Mouse (Mus musculus): ENCODE results near the gene Tnnt3. TPM values are rescaled to one million over a fixed set of nuclear protein-coding genes. Genes with fewer than 3 reads are reported as not detected.

Tnnt3 gene
- total RNA-seq, 2 experiments from 2014 or later, result 0.98 to 10.9 TPM

GRCm38 (mm10) chr7:142542771-142543303 is 44.2 kb downstream of the Tnnt3 start:
- DNase-seq, result no peak

DNA sequence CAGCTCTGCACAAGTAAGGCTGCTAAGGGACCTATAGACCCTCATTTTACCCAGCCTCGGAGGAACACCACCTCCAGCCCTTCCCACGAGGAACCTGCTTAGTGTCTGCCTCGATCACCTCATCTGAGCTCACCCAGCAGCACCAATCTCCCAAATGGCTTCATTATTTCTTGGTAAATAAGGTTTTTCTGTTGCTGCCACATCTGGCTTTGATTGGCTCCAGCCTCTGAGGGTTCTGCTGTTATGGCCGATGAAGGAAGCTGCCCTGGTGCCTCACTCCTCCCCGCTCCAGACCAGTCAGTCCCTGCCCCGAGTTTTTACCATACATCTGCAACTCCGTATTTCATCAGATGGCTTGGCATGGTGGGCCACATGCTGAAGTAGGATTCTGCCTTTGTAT is 47.3 kb downstream of the Tnnt3 start:
- DNase-seq, result no peak

- DNase-seq, result no peak
Measured at GRCm38 (mm10) chr7:142547874-142548273, 49.2 kb downstream of the Tnnt3 start.

DNA sequence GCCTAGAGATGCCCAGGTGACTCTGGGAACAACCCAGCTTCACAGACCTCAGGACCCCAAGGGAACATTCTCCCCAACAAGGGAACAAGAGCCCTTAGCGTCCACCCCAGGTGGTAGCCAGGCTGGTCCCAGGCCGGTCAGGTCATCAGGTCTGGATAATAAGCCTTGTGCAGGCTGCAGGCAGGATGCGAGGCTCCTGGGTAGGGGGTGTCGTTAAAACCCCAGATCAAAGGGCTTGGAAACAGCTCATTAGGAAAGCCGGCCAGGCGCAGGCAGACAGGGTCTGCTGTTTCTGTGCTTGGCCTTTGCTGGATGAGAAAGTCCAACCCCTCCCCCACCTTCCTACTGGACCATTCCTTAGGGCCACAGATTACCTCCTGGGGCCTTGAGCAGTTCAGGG is 50.1 kb downstream of the Tnnt3 start:
- DNase-seq, result no peak

- DNase-seq, result peak; percentile 79
Measured at GRCm38 (mm10) chr7:142549941-142550763, 51.5 kb downstream of the Tnnt3 start.

DNA sequence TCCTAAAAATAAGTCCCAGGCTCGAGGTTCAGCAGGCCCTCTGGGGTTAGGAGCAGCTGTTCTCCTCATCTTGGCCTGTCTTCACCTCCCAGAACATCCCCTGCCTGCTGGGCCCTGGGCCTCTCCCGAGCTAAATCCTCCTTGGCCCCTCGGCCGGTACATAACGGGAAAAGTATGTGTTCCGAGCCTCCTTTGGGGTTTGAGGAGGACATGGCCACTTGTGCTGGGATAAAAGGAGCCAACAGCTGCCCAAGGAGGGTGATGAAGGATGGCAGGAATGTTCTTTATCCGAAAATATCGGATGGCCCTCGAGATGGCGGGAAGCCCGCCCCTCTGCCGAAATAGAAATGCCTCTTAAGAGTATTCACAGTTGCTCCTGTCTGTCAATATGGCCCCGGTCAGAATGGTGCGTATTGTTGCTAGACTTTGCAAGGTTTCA is 52.3 kb downstream of the Tnnt3 start:
- peak; percentile 48 for DNase-seq

DNA sequence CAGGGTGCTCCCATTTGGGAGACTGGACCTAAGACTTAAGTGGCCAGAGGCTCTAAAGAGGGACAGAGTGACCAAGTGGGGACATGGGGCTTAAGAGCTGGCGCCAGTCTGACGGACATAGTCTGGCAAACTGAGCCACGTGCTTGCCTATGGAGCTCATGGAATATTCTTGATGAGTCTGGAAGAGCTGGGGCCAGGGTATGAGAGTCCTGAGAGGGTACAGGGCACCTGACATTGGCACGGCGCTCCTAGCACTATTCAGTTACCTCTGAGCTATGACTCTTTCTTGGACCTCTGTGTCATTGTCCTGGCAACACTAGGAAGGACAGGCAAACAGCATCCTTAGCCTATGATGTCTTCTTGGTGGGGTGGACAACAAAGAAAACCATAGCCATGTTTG is 53.1 kb downstream of the Tnnt3 start:
- no peak for DNase-seq

DNA sequence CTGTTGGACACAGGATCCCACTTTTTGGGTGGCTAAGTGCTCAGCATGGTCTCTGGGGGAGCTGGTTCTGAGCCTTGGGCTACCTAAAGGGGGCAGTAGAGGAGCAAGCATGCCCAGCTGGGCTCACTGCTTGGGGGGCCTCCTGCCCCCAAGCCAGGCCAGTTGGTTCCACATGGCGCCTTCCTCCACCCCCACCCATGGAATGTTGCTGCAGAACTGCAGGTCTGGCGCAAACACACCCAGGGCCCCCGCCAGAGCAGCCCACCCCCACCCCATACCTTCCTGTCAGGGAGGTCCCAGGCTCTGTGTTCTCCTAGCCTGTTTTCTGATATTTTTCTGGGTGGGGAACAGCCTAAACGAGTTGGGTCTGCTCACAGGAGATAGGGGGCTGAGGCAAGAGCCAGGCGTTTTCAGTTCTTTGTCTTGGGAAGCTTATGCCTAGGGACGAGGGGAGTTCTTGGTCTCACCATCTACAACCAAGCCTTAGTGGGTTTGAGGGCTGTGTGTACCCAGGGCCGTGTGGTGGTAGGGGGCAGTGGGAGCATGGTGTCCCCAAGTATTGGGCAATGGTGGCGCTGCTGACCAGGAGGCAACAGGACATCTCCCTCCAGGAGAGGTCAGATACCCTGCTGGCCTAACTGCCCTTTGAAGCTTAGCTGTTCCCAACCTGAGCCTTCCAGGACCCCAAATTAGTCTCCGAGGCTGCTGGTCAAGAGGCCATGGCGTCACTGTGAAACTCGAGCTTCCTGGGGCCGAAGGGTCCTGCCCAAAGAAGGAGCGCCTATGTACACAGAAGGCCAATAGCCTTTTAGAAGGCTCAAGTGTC is 54.2 kb downstream of the Tnnt3 start:
- no peak for DNase-seq

- DNase-seq, result no peak
Measured at GRCm38 (mm10) chr7:142553417-142554335, 55.0 kb downstream of the Tnnt3 start.

GRCm38 (mm10) chr7:142554625-142555024 is 56.0 kb downstream of the Tnnt3 start:
- no peak for DNase-seq

DNA sequence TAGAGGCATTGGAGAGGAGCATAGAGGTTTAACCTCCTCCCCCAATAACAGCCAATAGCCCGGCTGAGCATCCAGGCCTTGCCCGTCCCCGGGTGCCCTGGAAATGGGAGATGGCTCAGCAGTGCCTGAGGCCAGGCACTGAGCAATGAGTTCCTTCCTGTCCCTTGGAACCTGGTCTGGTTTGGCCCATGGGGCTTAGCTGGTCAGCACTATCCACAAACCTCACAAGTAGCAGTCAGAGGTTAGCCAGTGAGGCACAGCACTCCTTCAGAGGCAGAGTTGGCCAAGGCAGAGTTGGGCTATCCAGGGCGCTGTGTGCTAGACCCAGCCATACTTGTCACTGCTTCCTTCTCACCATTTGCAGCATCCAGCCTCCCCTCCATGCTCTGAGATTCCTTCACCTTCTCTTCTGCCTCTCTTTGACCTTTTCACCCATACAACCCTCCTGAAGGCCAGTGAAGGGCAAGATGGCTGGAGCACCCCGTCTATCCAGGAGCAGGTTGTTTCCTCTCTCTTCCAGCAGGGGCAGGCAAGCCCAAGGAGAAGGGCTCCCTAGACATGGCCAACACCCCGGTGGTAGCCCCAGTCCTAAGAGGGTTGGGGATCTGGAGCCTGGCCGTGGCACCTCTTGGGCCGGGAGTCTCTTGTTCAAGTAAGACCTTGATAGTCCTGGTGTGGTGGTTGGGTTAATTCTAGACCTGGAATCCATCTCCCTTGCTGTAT is 56.9 kb downstream of the Tnnt3 start:
- DNase-seq, result no peak

- no peak for DNase-seq
Measured at GRCm38 (mm10) chr7:142556089-142556476, 57.4 kb downstream of the Tnnt3 start.

DNA sequence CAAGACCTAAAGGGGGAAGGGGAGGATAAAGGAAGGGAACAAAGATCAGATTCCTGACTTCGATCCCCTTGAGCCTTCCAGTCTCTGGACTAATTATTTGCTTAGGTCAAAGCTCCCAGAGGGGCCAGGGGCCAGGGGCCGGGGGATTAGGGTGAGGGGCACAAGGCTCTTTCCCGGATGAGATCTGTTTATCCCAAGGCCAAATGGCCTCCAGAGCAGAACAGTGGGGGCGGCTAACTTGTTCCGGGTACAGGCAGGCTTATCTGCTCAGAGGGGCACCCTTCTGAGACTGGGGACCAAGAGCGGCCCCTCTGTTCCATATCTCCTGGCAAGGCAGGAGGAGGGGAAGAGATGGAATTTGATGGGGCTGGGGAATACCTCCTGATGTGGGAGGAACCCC is 59.1 kb downstream of the Tnnt3 start:
- no peak for DNase-seq

DNA sequence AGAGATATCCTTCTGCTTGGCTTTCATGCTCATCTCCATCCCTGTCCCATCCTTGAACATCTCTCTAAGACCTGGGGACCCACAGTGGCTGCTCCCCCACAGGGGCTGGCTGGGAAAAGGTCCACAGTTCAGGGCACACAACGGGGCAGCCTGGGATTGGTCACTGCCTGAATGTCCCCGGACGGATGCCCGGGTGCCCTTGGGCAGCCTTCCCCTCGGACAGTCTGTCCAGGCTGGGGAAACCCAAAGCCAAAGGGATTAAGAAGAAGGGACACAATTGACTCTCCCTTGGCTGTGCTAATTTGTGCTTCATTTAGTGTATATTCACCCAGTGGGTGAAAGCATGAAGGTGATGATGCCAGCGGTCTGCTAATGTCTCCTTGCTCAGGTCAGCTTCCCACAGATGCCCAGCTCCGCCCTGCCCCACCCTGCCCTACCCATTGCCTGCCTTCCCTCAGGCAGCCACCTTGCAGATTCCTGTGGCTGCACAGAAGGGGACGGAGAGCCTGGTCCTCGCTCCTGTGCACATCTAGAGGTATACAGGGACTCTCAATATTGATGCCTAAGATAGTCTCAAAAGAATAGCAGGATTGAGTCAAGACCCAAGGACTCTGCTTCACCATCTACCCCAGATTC is 60.0 kb downstream of the Tnnt3 start:
- DNase-seq, result no peak

- DNase-seq, result no peak
Measured at GRCm38 (mm10) chr7:142559651-142560175, 61.1 kb downstream of the Tnnt3 start.

DNA sequence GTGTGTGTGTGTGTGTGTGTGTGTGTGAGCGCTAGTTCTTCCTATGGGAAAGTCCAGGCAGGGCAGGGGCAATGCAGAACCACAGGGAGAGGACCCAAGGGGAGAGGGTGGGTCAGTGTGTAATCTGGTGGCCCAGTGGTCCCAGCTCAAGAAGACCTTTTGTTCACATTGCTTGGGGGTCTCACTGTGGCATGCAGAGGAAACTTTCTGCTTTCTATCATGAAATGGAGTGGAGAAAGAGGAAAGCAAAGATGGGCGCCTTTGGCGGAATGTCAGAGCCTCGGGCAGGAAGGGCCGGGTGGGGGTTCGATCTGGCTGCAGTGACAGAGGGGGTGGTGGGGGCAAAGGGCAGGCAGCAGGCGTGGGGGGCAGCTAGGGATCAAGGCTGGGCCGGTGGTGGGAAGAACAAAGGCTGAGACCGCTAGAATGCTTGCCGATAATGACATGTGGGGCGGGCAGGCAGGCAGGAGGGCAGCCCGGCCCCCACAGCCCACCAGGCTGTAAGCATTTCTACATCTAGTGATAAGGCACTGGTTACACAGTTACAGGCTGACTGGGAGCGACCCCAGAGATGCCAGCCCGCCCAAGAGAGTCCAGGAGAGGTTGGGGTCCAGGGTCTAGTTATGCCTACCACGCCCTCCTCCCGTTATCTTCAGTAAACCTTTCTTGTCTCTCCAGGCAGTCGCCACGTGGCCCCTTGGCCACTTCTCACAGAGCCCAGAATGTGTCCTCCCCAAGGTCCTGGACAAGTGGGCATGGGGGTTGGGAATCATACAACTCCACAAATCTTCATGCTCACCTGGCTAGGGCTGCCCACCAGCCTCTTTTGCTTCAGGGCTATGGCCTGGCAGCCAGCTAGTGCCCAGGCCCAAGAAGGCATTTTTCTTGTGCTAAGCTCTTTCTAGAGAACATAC is 62.6 kb downstream of the Tnnt3 start:
- DNase-seq, result no peak

DNA sequence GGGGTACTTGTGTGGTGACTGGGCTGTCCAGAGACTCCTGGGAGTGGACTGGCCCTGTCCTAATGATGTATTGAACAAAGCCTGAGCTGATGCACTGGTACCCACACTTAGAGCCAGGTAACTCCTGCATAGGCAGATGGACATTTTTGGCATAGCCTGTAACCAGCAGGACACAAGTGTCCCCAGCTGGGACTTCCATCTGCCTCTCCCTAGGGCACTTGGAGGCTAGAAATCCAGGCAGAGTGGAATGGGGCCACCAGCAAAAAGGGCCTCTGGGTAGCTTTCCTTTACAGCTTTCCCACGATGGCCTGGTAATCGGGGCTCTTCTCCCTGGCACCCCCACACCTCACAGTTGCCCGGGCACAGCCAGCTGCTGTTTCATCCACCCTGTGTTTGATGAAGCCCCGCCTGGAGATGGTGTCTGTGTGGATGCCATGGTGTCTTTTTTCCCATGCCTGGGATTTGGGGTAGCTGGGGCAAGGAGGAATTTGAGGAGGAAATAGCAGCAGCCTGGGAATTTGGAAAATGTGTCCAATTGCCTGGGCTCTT is 63.3 kb downstream of the Tnnt3 start:
- DNase-seq, result no peak

- no peak for DNase-seq
Measured at GRCm38 (mm10) chr7:142563168-142563567, 64.5 kb downstream of the Tnnt3 start.

DNA sequence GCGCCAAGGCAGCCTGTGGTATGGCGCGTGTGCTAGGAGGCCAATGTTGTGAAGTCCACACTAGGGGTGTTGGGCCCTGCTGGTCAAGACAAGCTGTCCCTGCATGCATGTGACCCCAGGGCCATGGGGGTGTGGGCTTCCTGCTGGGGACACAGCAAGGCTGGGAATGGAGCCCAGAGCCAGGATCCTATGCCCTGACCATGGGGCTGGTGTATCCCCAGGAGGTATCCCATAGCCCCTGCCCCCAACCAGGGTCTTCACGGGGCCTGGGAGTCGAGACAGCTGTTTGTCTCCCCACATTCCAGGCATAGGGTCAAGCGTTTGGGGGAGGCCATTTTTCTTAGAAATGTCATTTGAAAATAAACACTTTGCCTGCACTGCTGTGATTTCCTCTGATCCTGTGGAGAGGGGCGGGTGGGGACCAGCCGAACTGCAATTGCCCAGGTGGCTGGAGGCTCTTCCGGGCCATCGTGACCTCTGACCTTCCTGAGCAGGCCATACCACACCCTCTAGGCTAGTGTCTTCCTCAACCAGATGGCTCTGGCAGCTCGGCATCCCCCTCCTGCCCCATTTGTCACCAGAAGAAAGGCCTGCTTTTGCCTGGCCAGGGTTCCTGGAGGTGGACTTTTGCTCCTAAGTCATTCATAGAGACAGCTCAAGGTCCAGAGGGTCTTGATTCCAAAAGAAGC is 66.5 kb downstream of the Tnnt3 start:
- DNase-seq, result no peak
